Mouse (Mus musculus): ENCODE results near the gene H2-Q7. TPM values are rescaled to one million over a fixed set of nuclear protein-coding genes. Genes with fewer than 3 reads are reported as not detected.
"Not testable (repeated sequence)": the region's sequence is repeated elsewhere in the genome, so short reads cannot be mapped to it uniquely, and the experiment has no call there.

H2-Q7 gene
- total RNA-seq (2014; rRNA removed) (1.7 and 2.4 TPM in 2 replicates), polyA plus RNA-seq (2015; fragmentation: Nextera tagmentation; extraction: Ambion mirVana) (1.6 and 3.2 TPM in 2 replicates)

DNA sequence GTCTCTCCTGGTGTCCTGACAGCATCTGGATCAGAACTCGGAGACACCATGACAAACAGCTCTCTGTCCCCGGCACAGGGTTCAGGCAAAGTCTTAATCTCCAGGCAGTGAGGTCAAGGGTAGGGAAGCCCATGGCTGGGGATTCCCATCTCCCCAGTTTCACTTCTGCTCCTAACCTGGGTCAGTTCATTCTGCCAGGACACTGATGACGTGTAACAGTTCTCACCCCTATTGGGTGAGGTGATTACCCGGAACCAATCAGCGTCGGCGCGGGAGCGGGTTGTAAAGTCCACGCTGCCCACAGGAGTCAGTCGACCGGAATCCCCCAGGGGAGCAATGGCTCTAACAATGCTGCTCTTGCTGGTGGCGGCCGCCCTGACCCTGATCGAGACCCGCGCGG lies at the start of gene H2-Q7:
TSS of gene H2-Q7 (plus strand) at position 271 of the 400 bp plus-strand sequence.
- peak; percentile 95 for ATAC-seq
- not testable (repeated sequence) for H3K9me3 ChIP-seq (ENCODE audit: low read length)
- WGBS: 3% methylated on average over 18 of the region's 18 CpGs

GRCm38 (mm10) chr17:35389796-35390195 lies 49.2 kb upstream of the H2-Q7 start:
- DNase-seq: peak; percentile 26
- TF ChIP-seq CTCF (IDR thresholded peaks at IDR 0.05; ENCODE audit: low read depth): peak; percentile 57
- 3% methylated on average over 7 of the region's 7 CpGs for WGBS

More for the DNA sequence above, at the start of gene H2-Q7:
- peak; percentile 41 for DNase-seq
- Histone ChIP-seq H3K4me2 (ENCODE audit: low read depth) (peak within 1 kb of the TSS; percentile 87), H3K9ac (peak within 1 kb of the TSS; percentile 53), H3K4me3 (ENCODE audit: low read depth, low read length) (peak within 1 kb of the TSS; percentile 38)
- H3K27me3 ChIP-seq (ENCODE audit: insufficient read depth, low read length); H3K4me1 ChIP-seq (ENCODE audit: insufficient read depth); H3K36me3 ChIP-seq (ENCODE audit: insufficient read depth); H3K27ac ChIP-seq (ENCODE audit: low read depth, low read length): not testable (repeated sequence)

DNA sequence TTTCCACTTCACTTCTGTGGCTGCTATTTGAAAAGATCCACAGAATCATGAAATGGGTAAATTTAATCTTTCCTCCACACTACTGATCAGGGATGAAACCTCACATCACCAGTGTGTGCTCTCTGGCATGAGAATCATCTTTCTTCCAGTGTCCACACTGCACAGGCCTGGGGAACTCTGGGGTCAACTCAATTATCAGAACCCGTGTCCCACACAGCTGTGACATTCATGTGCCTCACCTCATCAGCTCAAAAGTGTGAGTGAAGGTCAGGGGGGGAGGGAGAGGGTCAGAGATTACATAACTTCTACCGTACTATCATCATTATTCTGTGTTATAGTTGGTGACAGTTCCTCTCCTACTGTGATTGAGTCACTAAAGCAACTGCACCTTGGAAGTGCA lies 46.3 kb upstream of the H2-Q7 start:
- not testable (repeated sequence) for H3K27ac ChIP-seq (ENCODE audit: low read depth, low read length); DNase-seq; H3K4me3 ChIP-seq (ENCODE audit: low read depth, low read length); ATAC-seq; H3K4me1 ChIP-seq (ENCODE audit: insufficient read depth); H3K36me3 ChIP-seq (ENCODE audit: insufficient read depth); H3K9me3 ChIP-seq (ENCODE audit: low read length); H3K4me2 ChIP-seq (ENCODE audit: low read depth); H3K27me3 ChIP-seq (ENCODE audit: insufficient read depth, low read length); H3K9ac ChIP-seq
- 76% methylated on average over 2 of the region's 2 CpGs for WGBS

More at GRCm38 (mm10) chr17:35389796-35390195, 49.2 kb upstream of the H2-Q7 start:
- not testable (repeated sequence) for H3K4me1 ChIP-seq (ENCODE audit: insufficient read depth); H3K9ac ChIP-seq; H3K9me3 ChIP-seq (ENCODE audit: low read length); H3K4me2 ChIP-seq (ENCODE audit: low read depth); H3K4me3 ChIP-seq (ENCODE audit: low read depth, low read length); H3K27me3 ChIP-seq (ENCODE audit: insufficient read depth, low read length); ATAC-seq; H3K27ac ChIP-seq (ENCODE audit: low read depth, low read length); H3K36me3 ChIP-seq (ENCODE audit: insufficient read depth)

DNA sequence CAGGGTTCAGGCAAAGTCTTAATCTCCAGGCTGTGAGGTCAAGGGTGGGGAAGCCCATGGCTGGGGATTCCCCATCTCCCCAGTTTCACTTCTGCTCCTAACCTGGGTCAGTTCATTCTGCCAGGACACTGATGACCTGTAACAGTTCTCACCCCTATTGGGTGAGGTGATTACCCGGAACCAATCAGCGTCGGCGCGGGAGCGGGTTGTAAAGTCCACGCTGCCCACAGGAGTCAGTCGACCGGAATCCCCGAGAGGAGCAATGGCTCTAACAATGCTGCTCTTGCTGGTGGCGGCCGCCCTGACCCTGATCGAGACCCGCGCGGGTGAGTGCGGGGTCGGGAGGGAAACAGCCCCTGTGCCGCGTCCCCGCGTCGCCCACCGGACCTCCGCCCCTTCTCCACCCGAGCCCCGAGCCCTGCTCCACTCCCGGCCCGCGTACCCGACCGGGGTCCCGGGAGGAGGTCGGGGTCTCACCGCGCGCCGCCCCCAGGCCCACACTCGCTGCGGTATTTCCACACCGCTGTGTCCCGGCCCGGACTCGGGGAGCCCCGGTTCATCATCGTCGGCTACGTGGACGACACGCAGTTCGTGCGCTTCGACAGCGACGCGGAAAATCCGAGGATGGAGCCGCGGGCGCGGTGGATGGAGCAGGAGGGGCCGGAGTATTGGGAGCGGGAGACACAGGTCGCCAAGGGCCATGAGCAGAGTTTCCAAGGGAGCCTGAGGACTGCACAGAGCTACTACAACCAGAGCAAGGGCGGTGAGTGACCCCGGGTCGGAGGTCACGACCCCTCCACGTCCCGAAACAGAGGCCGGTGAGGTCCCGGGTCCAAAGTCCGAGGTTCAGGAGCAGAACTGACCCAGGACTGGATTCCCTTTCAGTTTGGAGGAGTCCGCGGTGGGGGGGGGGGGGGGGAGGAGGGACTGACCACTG lies 44.8 kb upstream of the H2-Q7 start:
- not testable (repeated sequence) for H3K27ac ChIP-seq (ENCODE audit: low read depth, low read length)
- peak; percentile 67; the same call in 1 of the 2 replicates for ATAC-seq
- 2% methylated on average over 51 of the region's 75 CpGs for whole genome bisulfite sequencing

GRCm38 (mm10) chr17:35396956-35397355 lies 42.0 kb upstream of the H2-Q7 start:
- not testable (repeated sequence) for ATAC-seq; H3K4me3 ChIP-seq (ENCODE audit: low read depth, low read length); DNase-seq; H3K4me1 ChIP-seq (ENCODE audit: insufficient read depth); H3K9ac ChIP-seq; H3K4me2 ChIP-seq (ENCODE audit: low read depth); H3K36me3 ChIP-seq (ENCODE audit: insufficient read depth); H3K9me3 ChIP-seq (ENCODE audit: low read length); H3K27me3 ChIP-seq (ENCODE audit: insufficient read depth, low read length); H3K27ac ChIP-seq (ENCODE audit: low read depth, low read length)
- 96% methylated on average over 2 of the region's 2 CpGs for WGBS

More for the DNA sequence above, 44.8 kb upstream of the H2-Q7 start:
- H3K4me2 ChIP-seq (ENCODE audit: low read depth): peak overlapping the region; percentile 37
- not testable (repeated sequence) for H3K4me1 ChIP-seq (ENCODE audit: insufficient read depth); H3K9me3 ChIP-seq (ENCODE audit: low read length); H3K36me3 ChIP-seq (ENCODE audit: insufficient read depth); DNase-seq; H3K9ac ChIP-seq; H3K27me3 ChIP-seq (ENCODE audit: insufficient read depth, low read length)
- 0 out of 2 replicates have a peak overlapping the region, but pooled peaks have one; percentile 12 for H3K4me3 ChIP-seq (ENCODE audit: low read depth, low read length)

DNA sequence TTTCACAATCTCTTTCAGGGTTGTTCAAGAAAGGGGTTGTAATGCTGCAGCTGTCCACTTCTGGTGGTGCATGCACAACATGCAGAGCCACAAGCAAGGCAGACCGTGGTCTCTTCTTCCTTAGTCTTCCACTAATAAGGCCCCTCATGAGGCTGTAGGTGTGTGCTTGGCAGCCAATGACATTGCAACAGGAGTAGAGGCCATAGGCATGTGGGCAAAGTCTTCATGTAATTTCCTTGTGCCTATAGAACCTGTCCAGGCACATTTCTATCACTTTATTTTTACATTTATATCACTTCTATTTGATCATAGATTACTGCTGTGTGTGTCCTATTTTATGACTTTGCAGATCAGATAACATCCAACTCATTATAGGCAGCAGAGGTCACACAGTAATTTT lies 25.9 kb upstream of the H2-Q7 start:
- not testable (repeated sequence) for H3K4me2 ChIP-seq (ENCODE audit: low read depth); H3K9ac ChIP-seq; H3K9me3 ChIP-seq (ENCODE audit: low read length); H3K27me3 ChIP-seq (ENCODE audit: insufficient read depth, low read length); H3K4me1 ChIP-seq (ENCODE audit: insufficient read depth); H3K36me3 ChIP-seq (ENCODE audit: insufficient read depth); H3K27ac ChIP-seq (ENCODE audit: low read depth, low read length); H3K4me3 ChIP-seq (ENCODE audit: low read depth, low read length); ATAC-seq; DNase-seq
- no CpG with 5 or more reads among the region's 1 CpGs for WGBS

DNA sequence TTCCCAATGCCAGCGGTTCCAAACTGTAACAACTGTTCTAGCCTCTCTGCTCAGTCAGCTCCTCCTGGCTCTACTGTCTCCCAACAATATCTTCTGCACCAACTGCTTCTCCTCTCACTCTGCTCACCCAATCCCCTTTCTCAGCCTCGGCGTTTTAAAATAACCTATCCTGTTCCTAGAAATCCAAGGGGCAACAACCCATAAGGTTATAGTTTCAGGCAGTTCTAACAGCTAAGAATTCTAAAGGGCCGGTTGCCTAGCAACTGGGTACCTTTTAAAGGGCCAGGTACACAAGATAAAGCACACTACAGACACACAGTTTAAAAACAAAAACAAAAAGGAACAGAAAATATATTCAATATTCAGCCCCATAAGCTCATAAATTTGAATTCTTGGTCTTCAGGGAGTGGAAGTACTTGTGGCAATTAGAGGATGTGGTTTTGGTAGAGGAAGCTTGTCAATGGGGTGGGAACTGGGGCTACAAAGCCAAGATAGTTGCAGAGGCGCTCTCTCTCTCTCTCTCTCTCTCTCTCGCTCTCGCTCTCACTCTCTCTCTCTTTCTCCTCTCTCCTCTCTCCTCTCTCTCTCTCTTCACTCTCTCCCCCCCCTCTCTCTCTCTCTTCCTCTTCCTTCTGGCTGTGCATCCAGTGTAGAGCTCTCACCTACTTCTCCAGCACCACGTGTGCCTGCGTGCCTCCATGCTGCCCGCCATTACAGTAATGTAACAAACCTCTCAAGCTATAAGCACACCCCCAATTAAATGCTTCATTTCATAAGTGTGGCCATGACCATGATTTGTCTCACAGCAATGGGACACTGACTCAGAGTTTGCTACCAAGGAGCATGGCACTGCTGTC lies 23.5 kb upstream of the H2-Q7 start:
- not testable (repeated sequence) for H3K4me3 ChIP-seq (ENCODE audit: low read depth, low read length); DNase-seq; H3K27me3 ChIP-seq (ENCODE audit: insufficient read depth, low read length); H3K4me1 ChIP-seq (ENCODE audit: insufficient read depth); H3K27ac ChIP-seq (ENCODE audit: low read depth, low read length); H3K4me2 ChIP-seq (ENCODE audit: low read depth); H3K36me3 ChIP-seq (ENCODE audit: insufficient read depth); H3K9ac ChIP-seq; H3K9me3 ChIP-seq (ENCODE audit: low read length)
- WGBS: 49% methylated on average over 3 of the region's 10 CpGs
- peak; percentile 88 for ATAC-seq

Data from forebrain, postnatal 0 days (tissue).